Mouse (Mus musculus) stomach, embryonic 15.5 days (tissue): ENCODE results near the gene Arpin. TPM values are rescaled to one million over a fixed set of nuclear protein-coding genes. Genes with fewer than 3 reads are reported as not detected.
A peak's percentile ranks its signal among the peaks of the same experiment; 100 is the strongest.

ENCODE experiments used
- ATAC-seq: fragments of 200-750 bp; cut with Nextera tagmentation; 2 replicates; pipeline ENCODE4 v1.8.0; 2017; ENCODE audit warnings: low read depth, moderate number of reproducible peaks, moderate TSS enrichment; ENCODE audit not compliant: insufficient read depth, low FRiP score
- H3K27ac ChIP-seq: fragments of 300-500 bp; sonication (generic); 2 replicates; pipeline ENCODE4 v1.5.1; 2015; ENCODE audit warnings: mild to moderate bottlenecking, inconsistent platforms
- H3K27me3 ChIP-seq: fragments of 300-500 bp; sonication (generic); replicated peaks from 2 replicates; pipeline ENCODE4 v1.6.1; 2015; ENCODE audit warnings: inconsistent platforms
- H3K36me3 ChIP-seq: fragments of 300-500 bp; sonication (generic); 2 replicates; pipeline ENCODE4 v1.6.1; 2015; ENCODE audit warnings: inconsistent platforms
- H3K4me1 ChIP-seq: fragments of 300-500 bp; sonication (generic); 2 replicates; pipeline ENCODE4 v1.6.1; 2015; ENCODE audit warnings: inconsistent platforms
- H3K4me2 ChIP-seq: fragments of 300-500 bp; sonication (generic); 2 replicates; pipeline ENCODE4 v1.6.1; 2015; ENCODE audit warnings: mild to moderate bottlenecking, inconsistent platforms
- H3K4me3 ChIP-seq: fragments of 300-500 bp; sonication (generic); replicated peaks from 2 replicates; pipeline ENCODE4 v1.5.1; 2015; ENCODE audit warnings: inconsistent platforms
- H3K9ac ChIP-seq: fragments of 300-500 bp; sonication (generic); 2 replicates; pipeline ENCODE4 v1.6.1; 2015; ENCODE audit warnings: inconsistent platforms
- H3K9me3 ChIP-seq: fragments of 300-500 bp; sonication (generic); 2 replicates; pipeline ENCODE4 v1.6.1; 2016; ENCODE audit warnings: inconsistent platforms
- WGBS: fragments of 180-500 bp; shearing (Covaris S2); methylation state at CpG from one replicate; pipeline ENCODE4 v1.1.7; 2015; 5-methylcytosine and 5-hydroxymethylcytosine counted together
- polyA plus RNA-seq: library from polyadenylated mRNA; unstranded; fragments of >200 nt; fragmentation: Nextera tagmentation; extraction: Ambion mirVana; gene quantifications from 2 replicates; pipeline ENCODE4 v1.2.1, GENCODE M21; 2015

Gene Arpin
- polyA plus RNA-seq, 1 experiment from 2014 or later = 38.8 TPM

GRCm38 (mm10) chr7:79928516-79929052, 6.6 kb downstream of the Arpin start:
- WGBS = 83% methylated on average over 2 of the region's 2 CpGs
- H3K9ac ChIP-seq = no peak overlapping the region
- H3K27ac ChIP-seq = no peak overlapping the region
- H3K36me3 ChIP-seq = peaks cover 14% of the 10 kb centered on the region
- no peaks in the 10 kb centered on the region for H3K4me1 ChIP-seq
- no peaks in the 10 kb centered on the region for H3K9me3 ChIP-seq
- H3K27me3 ChIP-seq = no peaks in the 10 kb centered on the region
- ATAC-seq = no peak
- H3K4me3 ChIP-seq = no peak overlapping the region
- no peak overlapping the region for H3K4me2 ChIP-seq

- H3K9ac ChIP-seq = peak within 1 kb of the TSS; percentile 77
- peaks cover 6% of the 10 kb centered on the region; the same call in 1 of the 2 replicates for H3K4me1 ChIP-seq
- no peaks in the 10 kb centered on the region for H3K36me3 ChIP-seq
- peak within 1 kb of the TSS; percentile 90 for H3K4me3 ChIP-seq
- no peaks in the 10 kb centered on the region for H3K27me3 ChIP-seq
- H3K27ac ChIP-seq = peak within 1 kb of the TSS; percentile 69
- peak within 1 kb of the TSS; percentile 80 for H3K4me2 ChIP-seq
- WGBS = under 1% methylated on average over 34 of the region's 34 CpGs
- H3K9me3 ChIP-seq = no peaks in the 10 kb centered on the region
- ATAC-seq = peak; percentile 87
Observed at GRCm38 (mm10) chr7:79920344-79920983, 14.7 kb downstream of the Arpin start, which contains the start of gene Ap3s2. Ap3s2 (minus strand) TSS chr7:79920649.

GRCm38 (mm10) chr7:79914556-79914955, 20.6 kb downstream of the Arpin start:
- H3K27me3 ChIP-seq = no peaks in the 10 kb centered on the region
- no peak overlapping the region for H3K4me3 ChIP-seq
- no peak for ATAC-seq
- H3K4me2 ChIP-seq = no peak overlapping the region
- 66% methylated on average over 3 of the region's 3 CpGs for WGBS
- no peak overlapping the region for H3K9ac ChIP-seq
- 0 out of 2 replicates have a peak, but pooled peaks cover 1% of the 10 kb centered on the region for H3K4me1 ChIP-seq
- peaks cover 8% of the 10 kb centered on the region for H3K36me3 ChIP-seq
- H3K27ac ChIP-seq = no peak overlapping the region
- no peaks in the 10 kb centered on the region for H3K9me3 ChIP-seq

- ATAC-seq = no peak
- Histone ChIP-seq H3K27me3 (no peaks in the 10 kb centered on the region), H3K9me3 (no peaks in the 10 kb centered on the region), H3K36me3 (peaks cover 9% of the 10 kb centered on the region), H3K27ac (no peak overlapping the region), H3K9ac (no peak overlapping the region), H3K4me1 (no peaks in the 10 kb centered on the region), H3K4me2 (no peak overlapping the region), H3K4me3 (no peak overlapping the region)
- WGBS = 71% methylated on average over 2 of the region's 2 CpGs
Observed at GRCm38 (mm10) chr7:79907356-79907755, 27.8 kb downstream of the Arpin start.

- H3K27me3 ChIP-seq = no peaks in the 10 kb centered on the region
- 87% methylated on average over 3 of the region's 3 CpGs for WGBS
- no peaks in the 10 kb centered on the region for H3K4me1 ChIP-seq
- no peak overlapping the region for H3K27ac ChIP-seq
- H3K9me3 ChIP-seq = no peaks in the 10 kb centered on the region
- H3K9ac ChIP-seq = no peak overlapping the region
- H3K4me3 ChIP-seq = no peak overlapping the region
- H3K36me3 ChIP-seq = peaks cover 9% of the 10 kb centered on the region
- ATAC-seq = no peak
- H3K4me2 ChIP-seq = no peak overlapping the region
Observed at GRCm38 (mm10) chr7:79906914-79907313, 28.2 kb downstream of the Arpin start.

- no peak overlapping the region for H3K27ac ChIP-seq
- H3K4me3 ChIP-seq = no peak overlapping the region
- peaks cover 5% of the 10 kb centered on the region for H3K36me3 ChIP-seq
- H3K4me2 ChIP-seq = no peak overlapping the region
- no peak for ATAC-seq
- H3K27me3 ChIP-seq = no peaks in the 10 kb centered on the region
- no peak overlapping the region for H3K9ac ChIP-seq
- no peaks in the 10 kb centered on the region for H3K4me1 ChIP-seq
- H3K9me3 ChIP-seq = no peaks in the 10 kb centered on the region
- WGBS = 92% methylated on average over 4 of the region's 4 CpGs
Observed at GRCm38 (mm10) chr7:79905193-79905592, 30.0 kb downstream of the Arpin start.

GRCm38 (mm10) chr7:79903160-79903792, 31.9 kb downstream of the Arpin start:
- Histone ChIP-seq H3K9me3 (no peaks in the 10 kb centered on the region), H3K4me3 (no peak overlapping the region), H3K36me3 (no peaks in the 10 kb centered on the region), H3K27me3 (no peaks in the 10 kb centered on the region), H3K27ac (no peak overlapping the region; the same call in 1 of the 2 replicates), H3K4me2 (no peak overlapping the region), H3K4me1 (no peaks in the 10 kb centered on the region), H3K9ac (no peak overlapping the region)
- WGBS = 71% methylated on average over 8 of the region's 8 CpGs
- ATAC-seq = no peak

GRCm38 (mm10) chr7:79900753-79901152, 34.4 kb downstream of the Arpin start:
- H3K36me3 ChIP-seq = no peaks in the 10 kb centered on the region
- no peaks in the 10 kb centered on the region for H3K4me1 ChIP-seq
- no peak overlapping the region for H3K9ac ChIP-seq
- H3K27me3 ChIP-seq = no peaks in the 10 kb centered on the region
- ATAC-seq = no peak
- H3K27ac ChIP-seq = no peak overlapping the region
- no peaks in the 10 kb centered on the region for H3K9me3 ChIP-seq
- H3K4me2 ChIP-seq = no peak overlapping the region
- H3K4me3 ChIP-seq = no peak overlapping the region
- WGBS = 87% methylated on average over 6 of the region's 6 CpGs

GRCm38 (mm10) chr7:79895225-79895624, 39.9 kb downstream of the Arpin start:
- WGBS = 82% methylated on average over 3 of the region's 3 CpGs
- no peak overlapping the region for H3K27ac ChIP-seq
- ATAC-seq = no peak
- no peak overlapping the region for H3K4me2 ChIP-seq
- H3K27me3 ChIP-seq = no peaks in the 10 kb centered on the region
- no peaks in the 10 kb centered on the region for H3K36me3 ChIP-seq
- H3K4me3 ChIP-seq = no peak overlapping the region
- H3K9me3 ChIP-seq = no peaks in the 10 kb centered on the region
- H3K4me1 ChIP-seq = peaks cover 8% of the 10 kb centered on the region; the same call in 1 of the 2 replicates
- no peak overlapping the region for H3K9ac ChIP-seq

GRCm38 (mm10) chr7:79894790-79895189, 40.4 kb downstream of the Arpin start:
- Histone ChIP-seq H3K4me3 (no peak overlapping the region), H3K27me3 (no peaks in the 10 kb centered on the region), H3K36me3 (no peaks in the 10 kb centered on the region), H3K4me2 (no peak overlapping the region), H3K9me3 (no peaks in the 10 kb centered on the region), H3K4me1 (peaks cover 11% of the 10 kb centered on the region; the same call in 1 of the 2 replicates), H3K27ac (no peak overlapping the region), H3K9ac (no peak overlapping the region)
- ATAC-seq = no peak
- 96% methylated on average over 1 of the region's 1 CpGs for WGBS

GRCm38 (mm10) chr7:79892576-79893428, 42.4 kb downstream of the Arpin start:
- Histone ChIP-seq H3K27ac (no peak overlapping the region), H3K4me1 (peaks cover 11% of the 10 kb centered on the region; the same call in 1 of the 2 replicates)
- ATAC-seq = no peak

More at GRCm38 (mm10) chr7:79892576-79893428, 42.4 kb downstream of the Arpin start:
- no peak overlapping the region for H3K4me2 ChIP-seq
- no peaks in the 10 kb centered on the region for H3K27me3 ChIP-seq
- H3K36me3 ChIP-seq = no peaks in the 10 kb centered on the region
- whole genome bisulfite sequencing = 64% methylated on average over 6 of the region's 6 CpGs
- H3K9ac ChIP-seq = no peak overlapping the region
- no peak overlapping the region for H3K4me3 ChIP-seq
- H3K9me3 ChIP-seq = no peaks in the 10 kb centered on the region
